Mouse (Mus musculus): ENCODE results near the gene Pclo. TPM values are rescaled to one million over a fixed set of nuclear protein-coding genes. Genes with fewer than 3 reads are reported as not detected.

Gene Pclo
- total RNA-seq, 2 experiments from 2014 or later: 0.20 to 0.25 TPM

GRCm38 (mm10) chr5:14595426-14596013 lies 80.8 kb downstream of the Pclo start:
- DNase-seq: no peak
- no peak overlapping the region for H3K27ac ChIP-seq
- intact Hi-C loops (cut with DNase I): no loop called here
- no peak for TF ChIP-seq CTCF (IDR thresholded peaks at IDR 0.05)
- H3K4me3 ChIP-seq: no peak overlapping the region

- TF ChIP-seq CTCF (IDR thresholded peaks at IDR 0.05): no peak
- intact Hi-C loops (cut with DNase I): no loop called here
- no peak for DNase-seq
- Histone ChIP-seq H3K27ac (no peak overlapping the region), H3K4me3 (no peak overlapping the region)
Observed at GRCm38 (mm10) chr5:14608318-14608717, 93.6 kb downstream of the Pclo start.

- Histone ChIP-seq H3K4me3 (no peak overlapping the region), H3K27ac (no peak overlapping the region)
- no peak for DNase-seq
- intact Hi-C loops (cut with DNase I): no loop called here
- TF ChIP-seq CTCF (IDR thresholded peaks at IDR 0.05): no peak
Observed at GRCm38 (mm10) chr5:14621146-14621545, 106.4 kb downstream of the Pclo start.

GRCm38 (mm10) chr5:14623360-14623759 lies 108.6 kb downstream of the Pclo start:
- no peak for DNase-seq
- intact Hi-C loops (cut with DNase I): no loop called here
- Histone ChIP-seq H3K27ac (no peak overlapping the region), H3K4me3 (no peak overlapping the region)
- no peak for TF ChIP-seq CTCF (IDR thresholded peaks at IDR 0.05)

GRCm38 (mm10) chr5:14641260-14641659 lies 126.5 kb downstream of the Pclo start:
- intact Hi-C loops (cut with DNase I): no loop called here
- DNase-seq: no peak
- Histone ChIP-seq H3K27ac (no peak overlapping the region), H3K4me3 (no peak overlapping the region)
- no peak for TF ChIP-seq CTCF (IDR thresholded peaks at IDR 0.05)

- no peak overlapping the region for H3K27ac ChIP-seq
- no peak for DNase-seq
- H3K4me3 ChIP-seq: no peak overlapping the region
- intact Hi-C loops (cut with DNase I): no loop called here
- no peak for TF ChIP-seq CTCF (IDR thresholded peaks at IDR 0.05)
Observed at GRCm38 (mm10) chr5:14645856-14646255, 131.1 kb downstream of the Pclo start.

- no peak overlapping the region for H3K27ac ChIP-seq
- intact Hi-C loops (cut with DNase I): no loop called here
- TF ChIP-seq CTCF (IDR thresholded peaks at IDR 0.05): no peak
- DNase-seq: no peak
- no peak overlapping the region for H3K4me3 ChIP-seq
Observed at GRCm38 (mm10) chr5:14660637-14661036, 145.9 kb downstream of the Pclo start.

GRCm38 (mm10) chr5:14662180-14662579 lies 147.5 kb downstream of the Pclo start:
- Histone ChIP-seq H3K4me3 (no peak overlapping the region), H3K27ac (no peak overlapping the region)
- intact Hi-C loops (cut with DNase I): no loop called here
- TF ChIP-seq CTCF (IDR thresholded peaks at IDR 0.05): no peak
- no peak for DNase-seq

- no peak overlapping the region for H3K27ac ChIP-seq
- no peak for DNase-seq
- no peak overlapping the region for H3K4me3 ChIP-seq
- intact Hi-C loops (cut with DNase I): no loop called here
- no peak for TF ChIP-seq CTCF (IDR thresholded peaks at IDR 0.05)
Observed at GRCm38 (mm10) chr5:14662603-14663002, 147.9 kb downstream of the Pclo start.

GRCm38 (mm10) chr5:14680419-14680818 lies 165.7 kb downstream of the Pclo start:
- Histone ChIP-seq H3K27ac (no peak overlapping the region), H3K4me3 (no peak overlapping the region)
- no peak for TF ChIP-seq CTCF (IDR thresholded peaks at IDR 0.05)
- intact Hi-C loops (cut with DNase I): no loop called here
- DNase-seq: no peak

GRCm38 (mm10) chr5:14691995-14692394 lies 177.3 kb downstream of the Pclo start:
- DNase-seq: no peak
- H3K27ac ChIP-seq: no peak overlapping the region
- no peak for TF ChIP-seq CTCF (IDR thresholded peaks at IDR 0.05)
- intact Hi-C loops (cut with DNase I): no loop called here
- no peak overlapping the region for H3K4me3 ChIP-seq

GRCm38 (mm10) chr5:14696745-14697144 lies 182.0 kb downstream of the Pclo start:
- no peak for DNase-seq
- intact Hi-C loops (cut with DNase I): no loop called here
- no peak overlapping the region for H3K27ac ChIP-seq
- TF ChIP-seq CTCF (IDR thresholded peaks at IDR 0.05): no peak
- no peak overlapping the region for H3K4me3 ChIP-seq

- no peak for DNase-seq
- intact Hi-C loops (cut with DNase I): no loop called here
- H3K4me3 ChIP-seq: no peak overlapping the region
- H3K27ac ChIP-seq: no peak overlapping the region
- TF ChIP-seq CTCF (IDR thresholded peaks at IDR 0.05): no peak
Observed at GRCm38 (mm10) chr5:14700900-14701299, 186.2 kb downstream of the Pclo start.

- intact Hi-C loops (cut with DNase I): no loop called here
- no peak for TF ChIP-seq CTCF (IDR thresholded peaks at IDR 0.05)
- DNase-seq: no peak
Observed at GRCm38 (mm10) chr5:14705423-14705822, 190.7 kb downstream of the Pclo start.

More at GRCm38 (mm10) chr5:14705423-14705822, 190.7 kb downstream of the Pclo start:
- no peak overlapping the region for H3K27ac ChIP-seq
- no peak overlapping the region for H3K4me3 ChIP-seq
